Mouse (Mus musculus) gastrocnemius, postnatal 25 days (tissue): ENCODE measurements at regions not wholly inside any gene's neighbourhood (a gene's known extent, or its start where the extent isn't known, plus 50 kb on each side); places are given as distances from the start of the nearest gene placed in this dataset.

ENCODE experiments used
- DNase-seq: peaks from one replicate; pipeline ENCODE4 v3.0.0; 2022

GRCm38 (mm10) chr11:38224300-38224699 is 988.5 kb upstream of the Tenm2 start:
- no peak for DNase-seq

- no peak for DNase-seq
Observed at GRCm38 (mm10) chr11:38203347-38203746, 967.6 kb upstream of the Tenm2 start.

GRCm38 (mm10) chr11:38201136-38201741 is 965.5 kb upstream of the Tenm2 start:
- DNase-seq = no peak

- DNase-seq = no peak
Observed at GRCm38 (mm10) chr11:38193719-38194118, 958.0 kb upstream of the Tenm2 start.

GRCm38 (mm10) chr11:38191895-38192547 is 956.3 kb upstream of the Tenm2 start:
- DNase-seq = no peak

- no peak for DNase-seq
Observed at GRCm38 (mm10) chr11:38191437-38191836, 955.7 kb upstream of the Tenm2 start.

- no peak for DNase-seq
Observed at GRCm38 (mm10) chr11:38170721-38171120, 935.0 kb upstream of the Tenm2 start.

- DNase-seq = no peak
Observed at GRCm38 (mm10) chr11:38158310-38158709, 922.5 kb upstream of the Tenm2 start.

- no peak for DNase-seq
Observed at GRCm38 (mm10) chr11:38156944-38157343, 921.2 kb upstream of the Tenm2 start.

- no peak for DNase-seq
Observed at GRCm38 (mm10) chr11:38155706-38156105, 919.9 kb upstream of the Tenm2 start.

- DNase-seq = no peak
Observed at GRCm38 (mm10) chr11:38143436-38143835, 907.7 kb upstream of the Tenm2 start.

- DNase-seq = no peak
Observed at GRCm38 (mm10) chr11:38128851-38129250, 893.1 kb upstream of the Tenm2 start.

GRCm38 (mm10) chr11:38123789-38124330 is 888.1 kb upstream of the Tenm2 start:
- no peak for DNase-seq

- no peak for DNase-seq
Observed at GRCm38 (mm10) chr11:38122474-38122873, 886.7 kb upstream of the Tenm2 start.

- DNase-seq = no peak
Observed at GRCm38 (mm10) chr11:38121051-38121616, 885.4 kb upstream of the Tenm2 start.

- no peak for DNase-seq
Observed at GRCm38 (mm10) chr11:38117741-38118140, 882.0 kb upstream of the Tenm2 start.

- DNase-seq = no peak
Observed at GRCm38 (mm10) chr11:38092202-38092601, 856.4 kb upstream of the Tenm2 start.

GRCm38 (mm10) chr11:38075171-38075732 is 839.5 kb upstream of the Tenm2 start:
- no peak for DNase-seq

- DNase-seq = no peak
Observed at GRCm38 (mm10) chr11:38069635-38070034, 833.9 kb upstream of the Tenm2 start.

GRCm38 (mm10) chr11:38067682-38068081 is 831.9 kb upstream of the Tenm2 start:
- no peak for DNase-seq

- DNase-seq = no peak
Observed at GRCm38 (mm10) chr11:38066091-38066490, 830.3 kb upstream of the Tenm2 start.

- DNase-seq = no peak
Observed at GRCm38 (mm10) chr11:38060105-38060504, 824.3 kb upstream of the Tenm2 start.

- no peak for DNase-seq
Observed at GRCm38 (mm10) chr11:38058896-38059295, 823.1 kb upstream of the Tenm2 start.
